Mouse (Mus musculus) ES-E14 (cell line): ENCODE data around the gene Paqr9.

Experiments
- CHD2 ChIP-seq: IDR thresholded peaks from 2 replicates; pipeline ENCODE4 v1.6.1; 2014; ENCODE audit warnings: mild to moderate bottlenecking, low read depth, low read length, inconsistent platforms
- HCFC1 ChIP-seq: IDR thresholded peaks from 2 replicates; pipeline ENCODE4 v1.6.1; 2012; ENCODE audit warnings: low read length, inconsistent platforms, borderline replicate concordance; ENCODE audit not compliant: insufficient read depth
- MAFK ChIP-seq: IDR thresholded peaks from 2 replicates; pipeline ENCODE4 v1.6.1; 2014; ENCODE audit warnings: mild to moderate bottlenecking, low read depth, low read length, inconsistent platforms; ENCODE audit not compliant: insufficient read depth
- ZC3H11A ChIP-seq: IDR thresholded peaks from 2 replicates; pipeline ENCODE4 v1.6.1; 2012; ENCODE audit warnings: low read depth, mild to moderate bottlenecking, inconsistent platforms, low read length, borderline replicate concordance

DNA sequence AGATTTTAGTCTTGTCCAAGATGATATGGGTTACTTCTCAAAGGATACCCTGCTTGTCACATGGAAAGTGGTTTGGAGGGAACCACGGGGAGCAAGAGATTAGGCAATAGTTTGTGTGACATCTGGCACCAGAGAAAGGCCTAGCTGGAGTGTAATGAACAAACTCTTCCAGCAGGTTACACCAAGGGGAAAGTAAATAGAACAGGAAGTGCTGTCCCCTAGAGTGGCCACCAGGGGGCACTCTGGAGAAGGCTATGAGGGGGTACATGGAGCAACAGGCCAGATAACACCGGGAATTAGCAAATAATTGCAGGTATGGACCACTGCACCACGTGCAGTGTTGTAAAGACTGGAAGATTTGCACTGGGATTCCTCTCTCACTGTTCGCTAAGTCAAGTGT, 19.0 kb upstream of the Paqr9 start:
- no peak for TF ChIP-seq HCFC1
- peak; percentile 75 for TF ChIP-seq ZC3H11A
- TF ChIP-seq MAFK = no peak
- TF ChIP-seq CHD2 = no peak
